ENCODE assay signal across 15 mouse cellular contexts in the genomic region with DNA sequence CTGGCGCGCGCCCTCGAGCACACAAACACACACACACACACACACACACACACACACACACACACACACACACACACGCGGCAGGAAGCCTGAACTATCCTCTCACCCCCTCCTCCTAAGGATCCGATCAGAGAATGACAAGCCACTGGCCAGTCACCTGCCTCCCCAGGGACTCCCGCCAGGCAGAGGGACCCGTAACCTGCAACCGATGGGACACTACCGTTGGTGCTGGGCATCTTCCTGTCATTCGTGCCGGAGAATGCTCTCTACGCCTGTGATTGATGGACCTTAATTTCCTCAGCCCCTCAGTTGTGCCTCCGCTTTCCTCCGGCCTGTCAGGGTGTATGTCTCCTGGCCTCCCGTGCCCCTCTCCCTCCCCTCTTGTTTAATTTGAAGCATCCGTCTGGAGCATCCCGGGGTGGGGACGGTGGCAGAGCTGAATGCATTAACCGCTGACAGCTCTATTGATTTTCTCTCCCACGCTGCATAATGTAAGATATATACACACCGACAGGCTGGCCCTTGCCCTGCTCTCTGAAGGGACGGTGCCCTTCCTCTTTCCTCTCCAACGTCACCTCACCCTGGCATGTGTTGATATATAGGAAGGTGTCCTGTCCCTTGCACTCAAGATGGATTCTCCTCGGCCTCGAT. TPM values are rescaled to one million over a fixed set of nuclear protein-coding genes. Genes with fewer than 3 reads are reported as not detected.
DNase-seq lines count a peak whose midpoint lies in the region; ATAC-seq lines count a peak whose summit lies in the region.
"Had no signal": no experiment of that assay in that cellular context is flagged by ENCODE, and none has a peak within 500 bp of the region (broad histone marks: within the 10 kb centered on the region; RNA-seq: fewer than 3 reads in every experiment).

No protein-coding gene starts in this region.

- peak overlapping the region; percentile 36; the same call in 1 of the 2 replicates for H3K27ac ChIP-seq in forebrain, embryonic 12.5 days
- no peak overlapping the region for H3K27ac ChIP-seq in forebrain, embryonic 10.5 days
- H3K27ac ChIP-seq in hindbrain, embryonic 13.5 days: peak overlapping the region; percentile 73
- peak overlapping the region; percentile 65 for H3K27ac ChIP-seq in midbrain, embryonic 14.5 days (replicated peaks; ENCODE audit: low read depth, low read length)
- H3K27ac ChIP-seq in neural tube, embryonic 15.5 days (replicated peaks): peak overlapping the region; percentile 61
- H3K27ac ChIP-seq: lung, embryonic 15.5 days; stomach, embryonic 15.5 days had no signal

- H3K9ac ChIP-seq in forebrain, embryonic 12.5 days: no peak overlapping the region
- peak overlapping the region; percentile 47 for H3K9ac ChIP-seq in hindbrain, embryonic 13.5 days
- H3K9ac ChIP-seq in midbrain, embryonic 14.5 days (replicated peaks; ENCODE audit: low read length): peak overlapping the region; percentile 32; the same call in 1 of the 2 replicates
- H3K9ac ChIP-seq in neural tube, embryonic 15.5 days (replicated peaks): no peak overlapping the region
- H3K9ac ChIP-seq: lung, embryonic 15.5 days; stomach, embryonic 15.5 days had no signal

- no peak for DNase-seq in forebrain, embryonic 10.5 days (ENCODE audit: extremely low spot score, low spot score)
- DNase-seq in midbrain, embryonic 14.5 days: no peak
- no peak for DNase-seq in left cerebral cortex, postnatal 14 days (ENCODE audit: low spot score in 2 of 2)
- DNase-seq in left cerebral cortex, postnatal 36 days (ENCODE audit: low spot score in 2 of 2): no peak
- no peak for DNase-seq in thymus, postnatal 4 days

- intact Hi-C loops in left cerebral cortex, postnatal 14 days (cut with DNase I): no loop called here
- intact Hi-C loops in left cerebral cortex, postnatal 36 days (cut with DNase I): no loop called here

- no peak overlapping the region for H3K4me2 ChIP-seq in forebrain, embryonic 12.5 days
- peak overlapping the region; percentile 40 for H3K4me2 ChIP-seq in hindbrain, embryonic 13.5 days
- peak overlapping the region; percentile 38 for H3K4me2 ChIP-seq in midbrain, embryonic 14.5 days (ENCODE audit: low read length)
- H3K4me2 ChIP-seq in neural tube, embryonic 15.5 days: peak overlapping the region; percentile 27
- H3K4me2 ChIP-seq: heart, embryonic 11.5 days; liver, embryonic 11.5 days; lung, embryonic 15.5 days; stomach, embryonic 15.5 days had no signal

- no peaks in the 10 kb centered on the region for H3K9me3 ChIP-seq in forebrain, embryonic 12.5 days
- no peaks in the 10 kb centered on the region for H3K9me3 ChIP-seq in forebrain, embryonic 10.5 days
- no peaks in the 10 kb centered on the region for H3K9me3 ChIP-seq in hindbrain, embryonic 13.5 days
- no peaks in the 10 kb centered on the region for H3K9me3 ChIP-seq in midbrain, embryonic 14.5 days (ENCODE audit: control insufficient read depth, low read length)
- no peaks in the 10 kb centered on the region for H3K9me3 ChIP-seq in neural tube, embryonic 15.5 days (replicated peaks)
- H3K9me3 ChIP-seq: lung, embryonic 15.5 days; stomach, embryonic 15.5 days had no signal

- WGBS in forebrain, embryonic 12.5 days: 56% methylated on average over 26 of the region's 27 CpGs
- WGBS in forebrain, embryonic 10.5 days: 68% methylated on average over 24 of the region's 27 CpGs
- WGBS in hindbrain, embryonic 13.5 days: 14% methylated on average over 23 of the region's 27 CpGs
- 40% methylated on average over 27 of the region's 27 CpGs for WGBS in midbrain, embryonic 14.5 days
- 18% methylated on average over 21 of the region's 27 CpGs for WGBS in neural tube, embryonic 15.5 days

- no peaks in the 10 kb centered on the region for H3K36me3 ChIP-seq in forebrain, embryonic 12.5 days (replicated peaks)
- H3K36me3 ChIP-seq in forebrain, embryonic 10.5 days (replicated peaks): no peaks in the 10 kb centered on the region
- no peaks in the 10 kb centered on the region for H3K36me3 ChIP-seq in hindbrain, embryonic 13.5 days
- no peaks in the 10 kb centered on the region for H3K36me3 ChIP-seq in midbrain, embryonic 14.5 days (ENCODE audit: control insufficient read depth, insufficient read depth, low read length)
- H3K36me3 ChIP-seq in neural tube, embryonic 15.5 days: no peaks in the 10 kb centered on the region
- H3K36me3 ChIP-seq: lung, embryonic 15.5 days; stomach, embryonic 15.5 days had no signal

- H3K27me3 ChIP-seq in forebrain, embryonic 12.5 days: peaks cover 38% of the 10 kb centered on the region
- peaks cover 25% of the 10 kb centered on the region for H3K27me3 ChIP-seq in forebrain, embryonic 10.5 days (ENCODE audit: poor library complexity, severe bottlenecking)
- 0 out of 2 replicates have a peak, but pooled peaks cover 14% of the 10 kb centered on the region for H3K27me3 ChIP-seq in hindbrain, embryonic 13.5 days
- H3K27me3 ChIP-seq in midbrain, embryonic 14.5 days (ENCODE audit: control insufficient read depth, insufficient read depth, low read length): no peaks in the 10 kb centered on the region
- no peaks in the 10 kb centered on the region for H3K27me3 ChIP-seq in neural tube, embryonic 15.5 days (replicated peaks)

- no peak overlapping the region for H3K4me3 ChIP-seq in forebrain, embryonic 12.5 days (replicated peaks)
- H3K4me3 ChIP-seq in forebrain, embryonic 10.5 days: no peak overlapping the region
- no peak overlapping the region for H3K4me3 ChIP-seq in hindbrain, embryonic 13.5 days
- H3K4me3 ChIP-seq in midbrain, embryonic 14.5 days (replicated peaks; ENCODE audit: low read depth, low read length): no peak overlapping the region
- no peak overlapping the region for H3K4me3 ChIP-seq in neural tube, embryonic 15.5 days (replicated peaks)
- H3K4me3 ChIP-seq: erythroblast, embryonic 14.5 days; lung, embryonic 15.5 days; stomach, embryonic 15.5 days had no signal

- ATAC-seq in forebrain, embryonic 12.5 days (ENCODE audit: low FRiP score): peak; percentile 57; the same call in 1 of the 2 replicates
- ATAC-seq in hindbrain, embryonic 13.5 days (ENCODE audit: low FRiP score): peak; percentile 75
- ATAC-seq in midbrain, embryonic 14.5 days (ENCODE audit: low FRiP score, low TSS enrichment): peak; percentile 37; the same call in 1 of the 2 replicates
- ATAC-seq in neural tube, embryonic 15.5 days (ENCODE audit: low FRiP score): peak; percentile 46
- ATAC-seq: intestine, embryonic 16.5 days; Patski had no signal

- peaks cover 13% of the 10 kb centered on the region for H3K4me1 ChIP-seq in forebrain, embryonic 12.5 days
- peaks cover 17% of the 10 kb centered on the region for H3K4me1 ChIP-seq in forebrain, embryonic 10.5 days
- peaks cover 35% of the 10 kb centered on the region for H3K4me1 ChIP-seq in hindbrain, embryonic 13.5 days (replicated peaks)
- H3K4me1 ChIP-seq in midbrain, embryonic 14.5 days (ENCODE audit: control insufficient read depth, insufficient read depth, low read length): peaks cover 4% of the 10 kb centered on the region; the same call in 1 of the 2 replicates
- H3K4me1 ChIP-seq in neural tube, embryonic 15.5 days: peaks cover 20% of the 10 kb centered on the region
- H3K4me1 ChIP-seq: lung, embryonic 15.5 days had no signal

RNA-seq across cellular contexts. Expression of gene Rpl38, which starts 11.2 kb away (rescaled TPM):
- polyA plus RNA-seq in forebrain, embryonic 12.5 days (2016; fragmentation: Nextera tagmentation; extraction: Ambion mirVana): 859 and 942 TPM in 2 replicates
- 1,134 and 1,162 TPM in 2 replicates for polyA plus RNA-seq in forebrain, embryonic 10.5 days (2016; fragmentation: Nextera tagmentation; extraction: Ambion mirVana)
- 809 and 885 TPM in 2 replicates for polyA plus RNA-seq in hindbrain, embryonic 13.5 days (2015; fragmentation: Nextera tagmentation; extraction: Ambion mirVana)
- polyA plus RNA-seq in midbrain, embryonic 14.5 days (2014; fragmentation: Nextera tagmentation; extraction: Ambion mirVana): 707 and 859 TPM in 2 replicates
- polyA plus RNA-seq in neural tube, embryonic 15.5 days (2015; fragmentation: Nextera tagmentation; extraction: Ambion mirVana): 804 and 844 TPM in 2 replicates
- 100 to 1,000 TPM; 737 to 799 TPM for total RNA-seq in left cerebral cortex, postnatal 14 days (2021)
- 100 to 1,000 TPM; 750 to 833 TPM for total RNA-seq in left cerebral cortex, postnatal 36 days (2021)

RNA-seq across cellular contexts. Expression of gene Ttyh2, which starts 18.1 kb away (rescaled TPM):
- 11.8 and 13.0 TPM in 2 replicates for polyA plus RNA-seq in forebrain, embryonic 12.5 days (2016; fragmentation: Nextera tagmentation; extraction: Ambion mirVana)
- polyA plus RNA-seq in forebrain, embryonic 10.5 days (2016; fragmentation: Nextera tagmentation; extraction: Ambion mirVana): 8.6 and 9.5 TPM in 2 replicates
- 33.0 and 33.9 TPM in 2 replicates for polyA plus RNA-seq in hindbrain, embryonic 13.5 days (2015; fragmentation: Nextera tagmentation; extraction: Ambion mirVana)
- 25.2 and 31.0 TPM in 2 replicates for polyA plus RNA-seq in midbrain, embryonic 14.5 days (2014; fragmentation: Nextera tagmentation; extraction: Ambion mirVana)
- polyA plus RNA-seq in neural tube, embryonic 15.5 days (2015; fragmentation: Nextera tagmentation; extraction: Ambion mirVana): 30.0 and 31.0 TPM in 2 replicates
- total RNA-seq in left cerebral cortex, postnatal 14 days (2021): 10 to 100 TPM; 24.0 to 24.6 TPM
- 10 to 100 TPM; 20.8 to 31.0 TPM for total RNA-seq in left cerebral cortex, postnatal 36 days (2021)

Comparison
In these comparisons a context has a peak if more than half of its experiments do, and no peak if none do; other contexts are left out.
1. H3K9ac ChIP-seq: peak in hindbrain, embryonic 13.5 days (single experiment) and midbrain, embryonic 14.5 days (single experiment); none in forebrain, embryonic 12.5 days (single experiment) and neural tube, embryonic 15.5 days (single experiment).
2. Peak in every context shown above with its lines, with median percentiles within 50 percentile points of each other: ATAC-seq.